Mouse (Mus musculus) intestine, embryonic 15.5 days (tissue): Measurements from ENCODE around the gene Gm43517. TPM values are rescaled to one million over a fixed set of nuclear protein-coding genes. Genes with fewer than 3 reads are reported as not detected.
A peak's percentile ranks its signal among the peaks of the same experiment; 100 is the strongest.

Source experiments
- ATAC-seq: fragments of 200-750 bp; cut with Nextera tagmentation; 2 replicates; pipeline ENCODE4 v1.8.0; 2017; ENCODE audit warnings: moderate TSS enrichment, moderate library complexity
- H3K27ac ChIP-seq: fragments of 300-500 bp; sonication (generic); 2 replicates; pipeline ENCODE4 v1.5.1; 2015; ENCODE audit warnings: mild to moderate bottlenecking, inconsistent platforms
- H3K27me3 ChIP-seq: fragments of 300-500 bp; sonication (generic); replicated peaks from 2 replicates; pipeline ENCODE4 v1.6.1; 2015; ENCODE audit warnings: inconsistent platforms
- H3K36me3 ChIP-seq: fragments of 300-500 bp; sonication (generic); 2 replicates; pipeline ENCODE4 v1.6.1; 2015; ENCODE audit warnings: inconsistent platforms
- H3K4me1 ChIP-seq: fragments of 300-500 bp; sonication (generic); replicated peaks from 2 replicates; pipeline ENCODE4 v1.6.1; 2015; ENCODE audit warnings: inconsistent platforms
- H3K4me2 ChIP-seq: fragments of 300-500 bp; sonication (generic); replicated peaks from 2 replicates; pipeline ENCODE4 v1.6.1; 2015; ENCODE audit warnings: mild to moderate bottlenecking, inconsistent platforms
- H3K4me3 ChIP-seq: fragments of 300-500 bp; sonication (generic); replicated peaks from 2 replicates; pipeline ENCODE4 v1.5.1; 2015; ENCODE audit warnings: inconsistent platforms
- H3K9ac ChIP-seq: fragments of 300-500 bp; sonication (generic); 2 replicates; pipeline ENCODE4 v1.6.1; 2015; ENCODE audit warnings: inconsistent platforms
- H3K9me3 ChIP-seq: fragments of 300-500 bp; sonication (generic); 2 replicates; pipeline ENCODE4 v1.6.1; 2016; ENCODE audit warnings: inconsistent platforms
- WGBS: fragments of 180-500 bp; shearing (Covaris S2); methylation state at CpG from one replicate; pipeline ENCODE4 v1.1.7; 2015; 5-methylcytosine and 5-hydroxymethylcytosine counted together
- polyA plus RNA-seq: library from polyadenylated mRNA; unstranded; fragments of >200 nt; fragmentation: Nextera tagmentation; extraction: Ambion mirVana; gene quantifications from 2 replicates; pipeline ENCODE4 v1.2.1, GENCODE M21; 2015

Gene Gm43517
- polyA plus RNA-seq, 1 experiment from 2014 or later: not detected

GRCm38 (mm10) chr12:49398636-49399035, 13.7 kb downstream of the Gm43517 start:
- Histone ChIP-seq H3K4me1 (peaks cover 7% of the 10 kb centered on the region), H3K9ac (no peak overlapping the region), H3K4me3 (no peak overlapping the region), H3K36me3 (no peaks in the 10 kb centered on the region), H3K27ac (no peak overlapping the region), H3K9me3 (no peaks in the 10 kb centered on the region), H3K4me2 (no peak overlapping the region), H3K27me3 (peaks cover 64% of the 10 kb centered on the region)
- no peak for ATAC-seq
- 21% methylated on average over 3 of the region's 3 CpGs for WGBS

DNA sequence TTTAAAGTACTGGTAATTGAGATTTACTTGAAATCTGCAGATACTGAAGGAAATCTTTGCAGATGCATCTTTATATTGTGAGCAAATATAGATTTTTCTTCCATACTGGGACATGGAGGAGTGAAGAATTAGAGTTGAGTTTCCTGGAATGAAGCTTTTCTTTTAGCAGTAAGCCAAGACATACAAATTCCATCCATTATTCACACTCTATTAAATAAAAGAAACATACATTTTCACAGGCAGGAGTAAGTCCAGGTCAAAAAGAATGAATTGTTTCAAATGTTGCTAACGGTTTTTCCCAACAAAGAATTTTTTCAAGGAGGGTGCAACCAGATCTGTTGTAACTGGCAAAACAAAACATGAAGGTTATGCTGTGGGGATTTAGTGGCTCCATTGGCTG, 14.6 kb downstream of the Gm43517 start:
- no peaks in the 10 kb centered on the region for H3K9me3 ChIP-seq
- H3K4me2 ChIP-seq: no peak overlapping the region
- no peaks in the 10 kb centered on the region for H3K36me3 ChIP-seq
- H3K9ac ChIP-seq: no peak overlapping the region
- H3K27ac ChIP-seq: no peak overlapping the region
- no peak for ATAC-seq
- H3K4me1 ChIP-seq: peaks cover 7% of the 10 kb centered on the region
- 13% methylated on average over 1 of the region's 1 CpGs for WGBS
- H3K4me3 ChIP-seq: no peak overlapping the region
- peaks cover 60% of the 10 kb centered on the region for H3K27me3 ChIP-seq

DNA sequence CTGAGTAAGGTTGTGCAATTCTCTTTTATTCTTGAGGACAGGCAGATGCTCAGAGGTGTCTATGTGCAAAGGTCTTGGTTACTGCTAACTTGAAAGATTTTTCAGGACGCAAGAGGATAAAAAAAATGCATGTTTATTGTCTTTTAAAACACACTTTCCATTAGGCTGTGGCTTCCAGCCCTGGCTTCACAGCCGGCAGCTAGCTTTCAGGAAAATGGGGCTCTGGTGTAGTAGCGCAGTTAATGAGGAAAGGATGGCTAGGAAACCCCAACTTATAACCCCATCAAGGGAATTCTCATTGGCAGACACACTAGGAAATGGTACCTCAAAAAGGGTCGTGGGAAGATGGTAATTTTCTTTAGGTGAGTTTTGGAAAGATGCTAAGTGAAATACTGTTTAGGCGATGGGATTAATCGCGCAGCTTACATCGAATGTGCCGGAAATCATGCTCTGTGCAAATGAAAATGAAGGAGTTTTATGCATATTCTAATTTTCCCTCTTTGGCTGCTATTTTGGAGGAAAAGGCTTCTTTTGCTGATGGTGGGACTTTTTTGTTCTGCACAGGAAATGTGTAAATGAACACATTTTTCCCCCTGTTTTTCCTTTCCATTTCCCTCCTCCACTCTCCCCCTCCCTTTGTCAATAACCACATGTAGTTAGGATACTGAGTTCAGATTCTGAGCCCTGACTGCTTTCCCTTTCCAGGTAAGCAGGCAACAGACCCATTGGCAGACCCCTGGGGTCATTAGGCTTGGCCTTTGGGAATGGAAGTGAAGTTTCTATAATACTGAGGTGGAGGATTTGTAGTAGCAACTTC, 15.3 kb downstream of the Gm43517 start:
- Histone ChIP-seq H3K36me3 (no peaks in the 10 kb centered on the region), H3K27me3 (peaks cover 53% of the 10 kb centered on the region), H3K4me1 (peaks cover 7% of the 10 kb centered on the region), H3K27ac (no peak overlapping the region), H3K4me3 (no peak overlapping the region), H3K9me3 (no peaks in the 10 kb centered on the region), H3K9ac (no peak overlapping the region), H3K4me2 (no peak overlapping the region)
- 3% methylated on average over 9 of the region's 9 CpGs for WGBS
- ATAC-seq: no peak

DNA sequence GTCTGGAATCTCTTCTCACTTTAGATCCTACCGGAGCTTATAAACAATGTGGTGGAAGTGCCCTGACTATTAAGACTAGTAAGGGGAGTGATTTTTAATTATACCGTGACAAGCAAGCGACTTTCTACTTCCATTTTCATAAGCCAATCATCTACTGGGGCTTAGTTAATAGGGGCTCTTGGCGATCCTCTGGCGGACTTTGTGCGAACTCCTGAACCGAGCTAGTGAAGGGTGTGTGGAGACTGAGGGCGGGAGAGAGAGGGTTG, 15.8 kb downstream of the Gm43517 start:
- no peak overlapping the region for H3K9ac ChIP-seq
- no peaks in the 10 kb centered on the region for H3K36me3 ChIP-seq
- ATAC-seq: peak; percentile 62
- H3K4me1 ChIP-seq: peaks cover 7% of the 10 kb centered on the region
- H3K27ac ChIP-seq: no peak overlapping the region
- 1% methylated on average over 8 of the region's 8 CpGs for WGBS
- peaks cover 52% of the 10 kb centered on the region for H3K27me3 ChIP-seq
- H3K4me2 ChIP-seq: peak overlapping the region; percentile 82
- peak overlapping the region; percentile 39; the same call in 1 of the 2 replicates for H3K4me3 ChIP-seq
- no peaks in the 10 kb centered on the region for H3K9me3 ChIP-seq

GRCm38 (mm10) chr12:49401119-49401795, 16.3 kb downstream of the Gm43517 start:
- no peaks in the 10 kb centered on the region for H3K9me3 ChIP-seq
- H3K9ac ChIP-seq: peak overlapping the region; percentile 27; the same call in 1 of the 2 replicates
- H3K36me3 ChIP-seq: no peaks in the 10 kb centered on the region
- H3K4me3 ChIP-seq: peak overlapping the region; percentile 39
- peaks cover 7% of the 10 kb centered on the region for H3K4me1 ChIP-seq
- H3K27me3 ChIP-seq: peaks cover 49% of the 10 kb centered on the region
- peak; percentile 77 for ATAC-seq
- under 1% methylated on average over 66 of the region's 68 CpGs for WGBS
- H3K4me2 ChIP-seq: peak overlapping the region; percentile 82
- no peak overlapping the region for H3K27ac ChIP-seq

DNA sequence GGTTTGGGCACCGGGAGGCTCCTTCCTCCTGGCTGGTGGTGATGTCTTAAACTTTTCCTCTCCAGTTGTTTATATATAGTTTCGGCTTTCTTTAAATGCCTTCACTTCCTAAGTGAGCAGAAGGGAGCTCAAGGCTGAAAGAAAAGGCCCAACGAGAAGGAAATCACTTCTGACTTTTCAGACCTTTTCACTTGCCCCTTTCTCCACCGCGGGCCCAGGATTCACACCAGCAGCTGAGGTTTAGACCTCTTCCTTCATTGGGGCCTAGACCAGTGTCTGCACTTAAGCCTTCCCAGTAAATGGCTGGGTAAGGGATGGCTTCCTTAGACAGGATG, 16.8 kb downstream of the Gm43517 start:
- 1% methylated on average over 5 of the region's 5 CpGs for WGBS
- no peak for ATAC-seq
- H3K36me3 ChIP-seq: no peaks in the 10 kb centered on the region
- H3K4me1 ChIP-seq: peaks cover 7% of the 10 kb centered on the region
- H3K27me3 ChIP-seq: peaks cover 47% of the 10 kb centered on the region
- H3K9ac ChIP-seq: 0 out of 2 replicates have a peak overlapping the region, but pooled peaks have one; percentile 27
- no peak overlapping the region for H3K27ac ChIP-seq
- H3K9me3 ChIP-seq: no peaks in the 10 kb centered on the region
- H3K4me3 ChIP-seq: peak overlapping the region; percentile 39
- H3K4me2 ChIP-seq: peak overlapping the region; percentile 82

- Histone ChIP-seq H3K27me3 (no peaks in the 10 kb centered on the region), H3K4me2 (no peak overlapping the region), H3K4me1 (no peaks in the 10 kb centered on the region), H3K4me3 (no peak overlapping the region), H3K27ac (no peak overlapping the region), H3K9ac (no peak overlapping the region), H3K9me3 (no peaks in the 10 kb centered on the region), H3K36me3 (no peaks in the 10 kb centered on the region)
- 82% methylated on average over 2 of the region's 2 CpGs for WGBS
- ATAC-seq: no peak
Observed at GRCm38 (mm10) chr12:49409833-49410232, 24.9 kb downstream of the Gm43517 start.

DNA sequence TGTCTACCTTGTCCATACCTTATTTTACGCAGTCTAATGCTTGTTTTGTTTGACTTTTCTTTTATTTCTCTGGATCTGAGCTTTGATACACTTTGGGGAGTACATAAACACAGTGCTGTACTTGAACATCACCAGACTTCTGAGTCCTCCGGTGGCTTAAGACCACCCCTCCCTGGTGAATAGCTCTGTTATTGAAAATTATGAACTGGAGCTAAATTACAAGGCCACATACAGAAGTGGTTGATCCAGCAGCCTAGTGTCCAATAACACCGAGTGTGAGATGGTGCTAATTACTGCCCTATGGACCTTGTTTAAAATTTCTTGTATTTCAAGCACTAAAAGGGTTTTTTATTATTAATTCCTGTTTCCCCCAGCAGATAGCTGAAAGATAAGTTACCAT, 33.0 kb downstream of the Gm43517 start:
- no peaks in the 10 kb centered on the region for H3K9me3 ChIP-seq

More for the DNA sequence above, 33.0 kb downstream of the Gm43517 start:
- no peak overlapping the region for H3K9ac ChIP-seq
- H3K27me3 ChIP-seq: no peaks in the 10 kb centered on the region
- H3K27ac ChIP-seq: no peak overlapping the region
- no peaks in the 10 kb centered on the region for H3K36me3 ChIP-seq
- no peak for ATAC-seq
- WGBS: 71% methylated on average over 3 of the region's 3 CpGs
- H3K4me1 ChIP-seq: no peaks in the 10 kb centered on the region
- H3K4me2 ChIP-seq: no peak overlapping the region
- H3K4me3 ChIP-seq: no peak overlapping the region

Other genes starting within 250 kb of the Gm43517 start
- gene Foxg1, start 2.5 kb upstream of the Gm43517 start, polyA plus RNA-seq: 0.05 TPM in 1 of 2 replicates, not detected in the other